Mouse (Mus musculus): ENCODE data around the gene Dclk2. TPM values are rescaled to one million over a fixed set of nuclear protein-coding genes. Genes with fewer than 3 reads are reported as not detected.

Gene Dclk2
- polyA plus RNA-seq, 1 experiment from 2014 or later = 53.6 TPM

- WGBS = 60% methylated on average over 13 of the region's 13 CpGs
- DNase-seq (ENCODE audit: low spot score) (no peak), ATAC-seq (no peak)
- H3K4me3 ChIP-seq (ENCODE audit: low read depth, low read length) = no peak overlapping the region
- H3K4me2 ChIP-seq (ENCODE audit: low read length) = peak overlapping the region; percentile 8; the same call in 1 of the 2 replicates
- H3K36me3 ChIP-seq (ENCODE audit: control insufficient read depth, insufficient read depth, low read length) = peaks cover 11% of the 10 kb centered on the region; the same call in 1 of the 2 replicates
- no peak overlapping the region for H3K27ac ChIP-seq (ENCODE audit: low read depth, low read length)
- H3K27me3 ChIP-seq (replicated peaks; ENCODE audit: control insufficient read depth, insufficient read depth, low read length) = no peaks in the 10 kb centered on the region
- no peak overlapping the region for H3K9ac ChIP-seq (ENCODE audit: low read length)
- peaks cover 21% of the 10 kb centered on the region for H3K4me1 ChIP-seq (ENCODE audit: control insufficient read depth, insufficient read depth, low read length)
- no peaks in the 10 kb centered on the region for H3K9me3 ChIP-seq (replicated peaks; ENCODE audit: control insufficient read depth, low read length)
Measured at GRCm38 (mm10) chr3:86915291-86915690, 5.4 kb downstream of the Dclk2 start.

- no peak overlapping the region for H3K9ac ChIP-seq (ENCODE audit: low read length)
- H3K4me3 ChIP-seq (ENCODE audit: low read depth, low read length) = no peak overlapping the region
- no peak overlapping the region for H3K4me2 ChIP-seq (ENCODE audit: low read length)
- H3K4me1 ChIP-seq (ENCODE audit: control insufficient read depth, insufficient read depth, low read length) = peaks cover 21% of the 10 kb centered on the region
- no peaks in the 10 kb centered on the region for H3K27me3 ChIP-seq (replicated peaks; ENCODE audit: control insufficient read depth, insufficient read depth, low read length)
- H3K36me3 ChIP-seq (ENCODE audit: control insufficient read depth, insufficient read depth, low read length) = peaks cover 11% of the 10 kb centered on the region; the same call in 1 of the 2 replicates
- DNase-seq (ENCODE audit: low spot score) (no peak), ATAC-seq (no peak)
- H3K27ac ChIP-seq (ENCODE audit: low read depth, low read length) = no peak overlapping the region
- 60% methylated on average over 3 of the region's 3 CpGs for WGBS
- no peaks in the 10 kb centered on the region for H3K9me3 ChIP-seq (replicated peaks; ENCODE audit: control insufficient read depth, low read length)
Measured at GRCm38 (mm10) chr3:86914316-86914715, 6.3 kb downstream of the Dclk2 start.

- Histone ChIP-seq H3K4me3 (ENCODE audit: low read depth, low read length) (no peak overlapping the region), H3K27me3 (replicated peaks; ENCODE audit: control insufficient read depth, insufficient read depth, low read length) (no peaks in the 10 kb centered on the region), H3K9me3 (replicated peaks; ENCODE audit: control insufficient read depth, low read length) (peaks cover 2% of the 10 kb centered on the region; the same call in 1 of the 2 replicates), H3K4me2 (ENCODE audit: low read length) (no peak overlapping the region), H3K36me3 (ENCODE audit: control insufficient read depth, insufficient read depth, low read length) (peaks cover 19% of the 10 kb centered on the region; the same call in 1 of the 2 replicates), H3K27ac (ENCODE audit: low read depth, low read length) (no peak overlapping the region), H3K9ac (ENCODE audit: low read length) (no peak overlapping the region), H3K4me1 (ENCODE audit: control insufficient read depth, insufficient read depth, low read length) (no peaks in the 10 kb centered on the region)
- DNase-seq (ENCODE audit: low spot score) (no peak), ATAC-seq (no peak)
- 91% methylated on average over 5 of the region's 5 CpGs for WGBS
Measured at GRCm38 (mm10) chr3:86898366-86898765, 22.3 kb downstream of the Dclk2 start.

GRCm38 (mm10) chr3:86897551-86897950 is 23.1 kb downstream of the Dclk2 start:
- no peak for DNase-seq (ENCODE audit: low spot score)
- peaks cover 15% of the 10 kb centered on the region; the same call in 1 of the 2 replicates for H3K36me3 ChIP-seq (ENCODE audit: control insufficient read depth, insufficient read depth, low read length)
- 42% methylated on average over 8 of the region's 8 CpGs for WGBS
- H3K4me3 ChIP-seq (ENCODE audit: low read depth, low read length) = no peak overlapping the region
- no peaks in the 10 kb centered on the region for H3K27me3 ChIP-seq (replicated peaks; ENCODE audit: control insufficient read depth, insufficient read depth, low read length)
- H3K4me1 ChIP-seq (ENCODE audit: control insufficient read depth, insufficient read depth, low read length) = no peaks in the 10 kb centered on the region
- ATAC-seq = no peak
- 0 out of 2 replicates have a peak overlapping the region, but pooled peaks have one; percentile 5 for H3K27ac ChIP-seq (ENCODE audit: low read depth, low read length)
- no peak overlapping the region for H3K4me2 ChIP-seq (ENCODE audit: low read length)
- H3K9me3 ChIP-seq (replicated peaks; ENCODE audit: control insufficient read depth, low read length) = peaks cover 2% of the 10 kb centered on the region; the same call in 1 of the 2 replicates
- no peak overlapping the region for H3K9ac ChIP-seq (ENCODE audit: low read length)

GRCm38 (mm10) chr3:86897066-86897465 is 23.6 kb downstream of the Dclk2 start:
- Histone ChIP-seq H3K4me1 (ENCODE audit: control insufficient read depth, insufficient read depth, low read length) (no peaks in the 10 kb centered on the region), H3K4me3 (ENCODE audit: low read depth, low read length) (no peak overlapping the region), H3K9me3 (replicated peaks; ENCODE audit: control insufficient read depth, low read length) (peaks cover 2% of the 10 kb centered on the region; the same call in 1 of the 2 replicates), H3K36me3 (ENCODE audit: control insufficient read depth, insufficient read depth, low read length) (peaks cover 15% of the 10 kb centered on the region; the same call in 1 of the 2 replicates), H3K27me3 (replicated peaks; ENCODE audit: control insufficient read depth, insufficient read depth, low read length) (no peaks in the 10 kb centered on the region), H3K9ac (ENCODE audit: low read length) (no peak overlapping the region), H3K27ac (ENCODE audit: low read depth, low read length) (0 out of 2 replicates have a peak overlapping the region, but pooled peaks have one; percentile 5), H3K4me2 (ENCODE audit: low read length) (no peak overlapping the region)
- DNase-seq (ENCODE audit: low spot score) = peak; percentile 38
- 92% methylated on average over 9 of the region's 9 CpGs for whole genome bisulfite sequencing
- no peak for ATAC-seq

- Histone ChIP-seq H3K9me3 (replicated peaks; ENCODE audit: control insufficient read depth, low read length) (no peaks in the 10 kb centered on the region), H3K4me1 (ENCODE audit: control insufficient read depth, insufficient read depth, low read length) (no peaks in the 10 kb centered on the region), H3K4me2 (ENCODE audit: low read length) (no peak overlapping the region), H3K27ac (ENCODE audit: low read depth, low read length) (no peak overlapping the region), H3K27me3 (replicated peaks; ENCODE audit: control insufficient read depth, insufficient read depth, low read length) (no peaks in the 10 kb centered on the region), H3K36me3 (ENCODE audit: control insufficient read depth, insufficient read depth, low read length) (0 out of 2 replicates have a peak, but pooled peaks cover 2% of the 10 kb centered on the region), H3K9ac (ENCODE audit: low read length) (no peak overlapping the region), H3K4me3 (ENCODE audit: low read depth, low read length) (no peak overlapping the region)
- 84% methylated on average over 2 of the region's 2 CpGs for WGBS
- no peak for ATAC-seq
- no peak for DNase-seq (ENCODE audit: low spot score)
Measured at GRCm38 (mm10) chr3:86894491-86894890, 26.2 kb downstream of the Dclk2 start.

GRCm38 (mm10) chr3:86887512-86887911 is 33.1 kb downstream of the Dclk2 start:
- no peaks in the 10 kb centered on the region for H3K9me3 ChIP-seq (replicated peaks; ENCODE audit: control insufficient read depth, low read length)
- H3K27me3 ChIP-seq (replicated peaks; ENCODE audit: control insufficient read depth, insufficient read depth, low read length) = no peaks in the 10 kb centered on the region
- no peaks in the 10 kb centered on the region for H3K4me1 ChIP-seq (ENCODE audit: control insufficient read depth, insufficient read depth, low read length)
- no peak overlapping the region for H3K4me3 ChIP-seq (ENCODE audit: low read depth, low read length)
- ATAC-seq = no peak
- no peak for DNase-seq (ENCODE audit: low spot score)
- no peak overlapping the region for H3K4me2 ChIP-seq (ENCODE audit: low read length)
- no peak overlapping the region for H3K9ac ChIP-seq (ENCODE audit: low read length)
- H3K36me3 ChIP-seq (ENCODE audit: control insufficient read depth, insufficient read depth, low read length) = no peaks in the 10 kb centered on the region
- H3K27ac ChIP-seq (ENCODE audit: low read depth, low read length) = no peak overlapping the region

DNA sequence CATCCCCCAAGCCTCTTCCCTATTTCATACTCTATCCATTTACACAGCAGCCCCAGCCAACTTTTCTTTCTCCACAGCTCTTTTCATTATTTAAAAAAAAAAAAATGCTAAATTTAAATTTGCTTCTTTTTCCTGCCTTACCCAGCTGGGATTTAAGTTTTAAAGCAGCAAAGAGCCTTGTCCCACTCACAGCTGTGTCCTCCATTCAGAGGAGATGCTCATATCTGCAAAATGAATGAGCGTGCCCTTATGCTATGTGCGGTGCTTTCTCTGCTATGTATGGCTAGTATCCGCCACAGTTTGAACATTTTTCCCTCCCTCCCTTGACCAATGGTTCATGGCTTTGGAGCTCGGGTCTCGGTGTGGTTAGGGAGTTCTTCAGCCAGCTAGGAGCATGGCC is 35.5 kb downstream of the Dclk2 start:
- no peak overlapping the region for H3K4me2 ChIP-seq (ENCODE audit: low read length)
- H3K9me3 ChIP-seq (replicated peaks; ENCODE audit: control insufficient read depth, low read length) = no peaks in the 10 kb centered on the region
- no peak overlapping the region for H3K9ac ChIP-seq (ENCODE audit: low read length)
- no peaks in the 10 kb centered on the region for H3K27me3 ChIP-seq (replicated peaks; ENCODE audit: control insufficient read depth, insufficient read depth, low read length)
- H3K27ac ChIP-seq (ENCODE audit: low read depth, low read length) = no peak overlapping the region
- no peak for ATAC-seq
- no peaks in the 10 kb centered on the region for H3K36me3 ChIP-seq (ENCODE audit: control insufficient read depth, insufficient read depth, low read length)
- no peak overlapping the region for H3K4me3 ChIP-seq (ENCODE audit: low read depth, low read length)
- WGBS = 98% methylated on average over 5 of the region's 5 CpGs
- no peak for DNase-seq (ENCODE audit: low spot score)
- no peaks in the 10 kb centered on the region for H3K4me1 ChIP-seq (ENCODE audit: control insufficient read depth, insufficient read depth, low read length)

DNA sequence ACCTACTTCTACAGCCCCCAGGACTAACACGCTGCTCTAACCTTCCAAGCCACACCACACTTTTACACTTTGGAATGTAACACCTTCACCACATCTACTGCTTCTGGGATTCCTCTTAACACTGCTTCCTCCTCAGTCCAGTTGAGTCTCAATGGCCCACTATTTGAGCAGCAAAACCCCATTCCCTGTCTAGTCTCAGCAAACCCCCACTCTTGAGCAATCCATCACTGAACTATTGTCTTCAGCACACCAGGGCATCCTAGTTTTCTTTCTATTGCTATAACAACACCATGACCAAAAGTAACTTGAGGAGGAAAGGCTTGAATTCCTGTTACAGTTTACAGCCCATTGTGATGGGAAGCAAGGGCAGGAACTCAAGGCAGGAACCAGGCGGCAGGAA is 36.2 kb downstream of the Dclk2 start:
- Histone ChIP-seq H3K9me3 (replicated peaks; ENCODE audit: control insufficient read depth, low read length) (no peaks in the 10 kb centered on the region), H3K36me3 (ENCODE audit: control insufficient read depth, insufficient read depth, low read length) (no peaks in the 10 kb centered on the region), H3K9ac (ENCODE audit: low read length) (no peak overlapping the region), H3K27ac (ENCODE audit: low read depth, low read length) (no peak overlapping the region), H3K4me3 (ENCODE audit: low read depth, low read length) (no peak overlapping the region), H3K4me2 (ENCODE audit: low read length) (no peak overlapping the region), H3K4me1 (ENCODE audit: control insufficient read depth, insufficient read depth, low read length) (no peaks in the 10 kb centered on the region), H3K27me3 (replicated peaks; ENCODE audit: control insufficient read depth, insufficient read depth, low read length) (no peaks in the 10 kb centered on the region)
- 93% methylated on average over 2 of the region's 2 CpGs for WGBS
- DNase-seq (ENCODE audit: low spot score) (no peak), ATAC-seq (no peak)

Measured in forebrain, embryonic 14.5 days (tissue).